ENCODE assay signal across 11 mouse cellular contexts in the genomic region with DNA sequence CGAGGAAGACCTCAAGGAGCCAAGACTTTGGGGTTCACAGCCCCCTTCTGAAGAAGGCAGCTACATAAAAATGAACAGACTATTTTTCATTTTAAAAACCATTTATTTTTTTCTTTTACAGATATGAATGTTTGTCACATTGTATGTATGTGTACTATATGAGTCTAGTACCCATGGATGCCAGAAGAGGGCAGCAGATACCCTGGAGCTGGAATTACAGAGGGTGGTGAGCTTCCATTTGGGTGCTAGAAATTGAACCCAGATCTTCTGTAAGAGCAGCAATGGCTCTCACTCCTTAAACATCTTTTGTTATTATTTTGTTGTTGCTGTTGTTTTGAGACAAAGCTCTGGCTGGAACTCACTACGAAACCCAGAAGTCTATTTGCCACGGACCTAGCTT. TPM values are rescaled to one million over a fixed set of nuclear protein-coding genes. Genes with fewer than 3 reads are reported as not detected.
DNase-seq lines count a peak whose midpoint lies in the region; ATAC-seq and TF ChIP-seq lines count a peak whose summit lies in the region.
"Had no signal": no experiment of that assay in that cellular context is flagged by ENCODE, and none has a peak within 500 bp of the region (broad histone marks: within the 10 kb centered on the region; RNA-seq: fewer than 3 reads in every experiment).

No protein-coding gene starts in this region.

- no peak for TF ChIP-seq POLR2A in MEL (IDR thresholded peaks at IDR 0.05; ENCODE audit: control insufficient read depth in 1 of 2, insufficient read depth in 1 of 2, low read depth in 1 of 2, low read length in 2 of 2, poor library complexity in 1 of 2)

- no peak overlapping the region for H3K9ac ChIP-seq in liver, embryonic 14.5 days (replicated peaks)
- no peak overlapping the region for H3K9ac ChIP-seq in liver, embryonic 11.5 days (ENCODE audit: low read depth, low read length)
- H3K9ac ChIP-seq in MEL (ENCODE audit: control insufficient read depth, low read depth, low read length, poor library complexity, severe bottlenecking) = no peak overlapping the region
- H3K9ac ChIP-seq in forebrain, embryonic 13.5 days = no peak overlapping the region
- no peak overlapping the region for H3K9ac ChIP-seq in midbrain, embryonic 13.5 days (replicated peaks)
- H3K9ac ChIP-seq: liver, embryonic 12.5 days had no signal

- no peak overlapping the region for H3K27ac ChIP-seq in liver, embryonic 14.5 days
- H3K27ac ChIP-seq in liver, embryonic 11.5 days (ENCODE audit: low read depth, low read length) = no peak overlapping the region
- H3K27ac ChIP-seq in MEL (ENCODE audit: control insufficient read depth, low read depth, low read length) = no peak overlapping the region
- peak overlapping the region; percentile 92 for H3K27ac ChIP-seq in forebrain, embryonic 13.5 days
- H3K27ac ChIP-seq in midbrain, embryonic 13.5 days = peak overlapping the region; percentile 97
- H3K27ac ChIP-seq: liver, embryonic 12.5 days had no signal

- no peaks in the 10 kb centered on the region for H3K4me1 ChIP-seq in liver, embryonic 14.5 days (replicated peaks; ENCODE audit: control insufficient read depth in 2 of 2, insufficient read depth in 2 of 2, low read length in 1 of 2)
- H3K4me1 ChIP-seq in liver, embryonic 11.5 days (replicated peaks; ENCODE audit: control insufficient read depth, insufficient read depth, low read length) = no peaks in the 10 kb centered on the region
- H3K4me1 ChIP-seq in MEL (ENCODE audit: control insufficient read depth in 1 of 2, insufficient read depth in 2 of 2, low read length in 2 of 2) = no peaks in the 10 kb centered on the region
- peaks cover 42% of the 10 kb centered on the region for H3K4me1 ChIP-seq in forebrain, embryonic 13.5 days
- H3K4me1 ChIP-seq in midbrain, embryonic 13.5 days (replicated peaks) = peaks cover 44% of the 10 kb centered on the region

- TF ChIP-seq CTCF in liver, embryonic 14.5 days (IDR thresholded peaks at IDR 0.05; ENCODE audit: low read depth) = peak; percentile 35; the same call in 1 of the 2 replicates
- TF ChIP-seq CTCF in MEL (IDR thresholded peaks at IDR 0.05 in 2 of 3, conservative IDR thresholded peaks at IDR 0.05 in 1 of 3; ENCODE audit: control insufficient read depth in 1 of 3, insufficient read depth in 1 of 3, low read depth in 2 of 3, low read length in 3 of 3, poor library complexity in 1 of 3, severe bottlenecking in 1 of 3) = peak; percentile 16 to 50 (median 47); a peak in 4 of 6 replicates

- TF ChIP-seq RAD21 in MEL (IDR thresholded peaks at IDR 0.05; ENCODE audit: low read depth, low read length) = peak; percentile 39

- H3K27me3 ChIP-seq in liver, embryonic 14.5 days (ENCODE audit: control insufficient read depth, insufficient read depth, low read length) = no peaks in the 10 kb centered on the region; the same call in 1 of the 2 replicates
- peaks cover 8% of the 10 kb centered on the region for H3K27me3 ChIP-seq in liver, embryonic 11.5 days (replicated peaks; ENCODE audit: control insufficient read depth, insufficient read depth, low read length)
- peaks cover 2 to 3% of the 10 kb centered on the region in 2 experiments; a peak in 3 of 4 replicates for H3K27me3 ChIP-seq in MEL (ENCODE audit: control insufficient read depth in 1 of 2, insufficient read depth in 2 of 2, low read length in 2 of 2)
- no peaks in the 10 kb centered on the region for H3K27me3 ChIP-seq in forebrain, embryonic 13.5 days
- no peaks in the 10 kb centered on the region for H3K27me3 ChIP-seq in midbrain, embryonic 13.5 days

- DNase-seq in liver, embryonic 14.5 days (ENCODE audit: low read depth in 3 of 3, low spot score in 3 of 3) = no peak
- no peak for DNase-seq in liver, embryonic 11.5 days (ENCODE audit: low spot score)
- DNase-seq in MEL (ENCODE audit: low read depth, low spot score) = peak; percentile 23
- DNase-seq in adrenal gland, adult 2 months = no peak
- DNase-seq in adrenal gland, postnatal 4 days (ENCODE audit: low spot score in 2 of 2) = no peak
- DNase-seq: gastrocnemius, postnatal 14 days; kidney, postnatal 10 days had no signal

- H3K9me3 ChIP-seq in liver, embryonic 14.5 days (ENCODE audit: control insufficient read depth, low read length) = no peaks in the 10 kb centered on the region
- no peaks in the 10 kb centered on the region for H3K9me3 ChIP-seq in liver, embryonic 11.5 days (ENCODE audit: control insufficient read depth, low read length)
- H3K9me3 ChIP-seq in MEL (replicated peaks; ENCODE audit: insufficient read depth, low read length) = no peaks in the 10 kb centered on the region
- no peaks in the 10 kb centered on the region for H3K9me3 ChIP-seq in forebrain, embryonic 13.5 days (replicated peaks)
- H3K9me3 ChIP-seq in midbrain, embryonic 13.5 days = no peaks in the 10 kb centered on the region

- no peak overlapping the region for H3K4me2 ChIP-seq in liver, embryonic 14.5 days (ENCODE audit: low read depth)
- no peak overlapping the region for H3K4me2 ChIP-seq in liver, embryonic 11.5 days
- no peak overlapping the region for H3K4me2 ChIP-seq in forebrain, embryonic 13.5 days
- no peak overlapping the region for H3K4me2 ChIP-seq in midbrain, embryonic 13.5 days (replicated peaks)

- WGBS in liver, embryonic 14.5 days (ENCODE audit: insufficient replicate concordance) = 77% methylated on average over 3 of the region's 3 CpGs
- WGBS in liver, embryonic 11.5 days = 86% methylated on average over 3 of the region's 3 CpGs
- 85% methylated on average over 3 of the region's 3 CpGs for WGBS in forebrain, embryonic 13.5 days
- WGBS in midbrain, embryonic 13.5 days = 86% methylated on average over 3 of the region's 3 CpGs

- no peak for TF ChIP-seq EP300 in liver, embryonic 14.5 days (IDR thresholded peaks at IDR 0.05; ENCODE audit: low read depth)
- no peak for TF ChIP-seq EP300 in MEL (IDR thresholded peaks at IDR 0.05; ENCODE audit: low read depth in 1 of 2, low read length in 2 of 2)

- no peak overlapping the region for H3K4me3 ChIP-seq in liver, embryonic 14.5 days (ENCODE audit: insufficient read depth in 1 of 2, low read depth in 2 of 2, low read length in 2 of 2)
- no peak overlapping the region for H3K4me3 ChIP-seq in liver, embryonic 11.5 days (ENCODE audit: low read depth, low read length)
- no peak overlapping the region for H3K4me3 ChIP-seq in MEL (ENCODE audit: control insufficient read depth in 1 of 2, insufficient read depth in 1 of 2, low read depth in 2 of 2, low read length in 2 of 2)
- no peak overlapping the region for H3K4me3 ChIP-seq in forebrain, embryonic 13.5 days
- no peak overlapping the region for H3K4me3 ChIP-seq in midbrain, embryonic 13.5 days (replicated peaks)
- H3K4me3 ChIP-seq: megakaryocyte, embryonic 14.5 days had no signal

- H3K36me3 ChIP-seq in liver, embryonic 14.5 days (replicated peaks; ENCODE audit: control insufficient read depth, insufficient read depth, low read depth) = no peaks in the 10 kb centered on the region
- H3K36me3 ChIP-seq in liver, embryonic 11.5 days (ENCODE audit: control insufficient read depth, insufficient read depth, low read length) = no peaks in the 10 kb centered on the region
- H3K36me3 ChIP-seq in MEL (ENCODE audit: control insufficient read depth in 1 of 2, insufficient read depth in 2 of 2, low read length in 2 of 2) = no peaks in the 10 kb centered on the region
- H3K36me3 ChIP-seq in forebrain, embryonic 13.5 days (ENCODE audit: poor library complexity, severe bottlenecking) = no peaks in the 10 kb centered on the region
- H3K36me3 ChIP-seq in midbrain, embryonic 13.5 days = no peaks in the 10 kb centered on the region
- H3K36me3 ChIP-seq: liver, embryonic 12.5 days had no signal

- H3K79me2 ChIP-seq in MEL (ENCODE audit: control insufficient read depth, insufficient read depth, low read length, poor library complexity) = no peaks in the 10 kb centered on the region

- no peak for ATAC-seq in liver, embryonic 14.5 days (ENCODE audit: insufficient read depth)
- ATAC-seq in liver, embryonic 11.5 days (replicated peaks; ENCODE audit: low FRiP score) = no peak
- no peak for ATAC-seq in forebrain, embryonic 13.5 days
- ATAC-seq in midbrain, embryonic 13.5 days = no peak
- ATAC-seq: liver, embryonic 12.5 days had no signal

RNA-seq across cellular contexts. Expression of a gene that starts 10.8 kb away (rescaled TPM):
- polyA plus RNA-seq in liver, embryonic 14.5 days (2012; rRNA removed) = 3.2 and 4.1 TPM in 2 replicates
- polyA plus RNA-seq in liver, embryonic 14.5 days (2014; fragmentation: Nextera tagmentation; extraction: Ambion mirVana) = 5.3 and 5.8 TPM in 2 replicates
- polyA plus RNA-seq in liver, embryonic 11.5 days (2014; fragmentation: Nextera tagmentation; extraction: Ambion mirVana) = 23.5 and 23.6 TPM in 2 replicates
- 5.9 and 8.9 TPM in 2 replicates for total RNA-seq in MEL (2012; rRNA removed)
- 10 to 100 TPM in 1 of 2 experiments, not detected in 1; 23.1 TPM for polyA plus RNA-seq in MEL (2012; ENCODE audit: insufficient read depth in 1 of 2, insufficient read length in 2 of 2, low read depth in 1 of 2, low replicate concordance in 2 of 2, missing spikeins in 1 of 2)
- 69.4 and 79.1 TPM in 2 replicates for polyA plus RNA-seq in forebrain, embryonic 13.5 days (2015; fragmentation: Nextera tagmentation; extraction: Ambion mirVana)
- polyA plus RNA-seq in midbrain, embryonic 13.5 days (2015; fragmentation: Nextera tagmentation; extraction: Ambion mirVana) = 71.6 and 83.1 TPM in 2 replicates
- 10 to 100 TPM; 34.5 to 49.1 TPM for total RNA-seq in adrenal gland, adult 2 months (2021)
- 9.6 and 11.3 TPM in 2 replicates for polyA plus RNA-seq in adrenal gland, adult 2 months (2012; rRNA removed)
- 10 to 100 TPM; 45.8 to 60.4 TPM for total RNA-seq in adrenal gland, postnatal 4 days (2021)

RNA-seq across cellular contexts. Expression of a gene that starts 17.6 kb away (rescaled TPM):
- 1.5 and 1.6 TPM in 2 replicates for polyA plus RNA-seq in liver, embryonic 14.5 days (2012; rRNA removed)
- 0.64 and 0.70 TPM in 2 replicates for polyA plus RNA-seq in liver, embryonic 14.5 days (2014; fragmentation: Nextera tagmentation; extraction: Ambion mirVana)
- 1.5 and 2.4 TPM in 2 replicates for polyA plus RNA-seq in liver, embryonic 11.5 days (2014; fragmentation: Nextera tagmentation; extraction: Ambion mirVana)
- 2.7 and 3.0 TPM in 2 replicates for total RNA-seq in MEL (2012; rRNA removed)
- 1 to 10 TPM in 1 of 2 experiments, not detected in 1; 6.7 TPM for polyA plus RNA-seq in MEL (2012; ENCODE audit: insufficient read depth in 1 of 2, insufficient read length in 2 of 2, low read depth in 1 of 2, low replicate concordance in 2 of 2, missing spikeins in 1 of 2)
- 3.8 and 4.1 TPM in 2 replicates for polyA plus RNA-seq in forebrain, embryonic 13.5 days (2015; fragmentation: Nextera tagmentation; extraction: Ambion mirVana)
- polyA plus RNA-seq in midbrain, embryonic 13.5 days (2015; fragmentation: Nextera tagmentation; extraction: Ambion mirVana) = 4.8 and 5.9 TPM in 2 replicates
- total RNA-seq in adrenal gland, adult 2 months (2021) = 10 to 100 TPM; 19.9 to 29.6 TPM
- 53.6 and 57.1 TPM in 2 replicates for polyA plus RNA-seq in adrenal gland, adult 2 months (2012; rRNA removed)
- 10 to 100 TPM; 29.2 to 30.1 TPM for total RNA-seq in adrenal gland, postnatal 4 days (2021)

RNA-seq across cellular contexts. Expression of a gene that starts 52.7 kb away (rescaled TPM):
- 7.5 and 10.0 TPM in 2 replicates for polyA plus RNA-seq in liver, embryonic 14.5 days (2012; rRNA removed)
- 4.2 and 9.5 TPM in 2 replicates for polyA plus RNA-seq in liver, embryonic 14.5 days (2014; fragmentation: Nextera tagmentation; extraction: Ambion mirVana)
- 23.5 and 23.7 TPM in 2 replicates for polyA plus RNA-seq in liver, embryonic 11.5 days (2014; fragmentation: Nextera tagmentation; extraction: Ambion mirVana)
- 14.1 and 14.7 TPM in 2 replicates for total RNA-seq in MEL (2012; rRNA removed)
- 10 to 100 TPM in 1 of 2 experiments, not detected in 1; 13.1 TPM for polyA plus RNA-seq in MEL (2012; ENCODE audit: insufficient read depth in 1 of 2, insufficient read length in 2 of 2, low read depth in 1 of 2, low replicate concordance in 2 of 2, missing spikeins in 1 of 2)
- polyA plus RNA-seq in forebrain, embryonic 13.5 days (2015; fragmentation: Nextera tagmentation; extraction: Ambion mirVana) = 16.0 and 17.4 TPM in 2 replicates
- polyA plus RNA-seq in midbrain, embryonic 13.5 days (2015; fragmentation: Nextera tagmentation; extraction: Ambion mirVana) = 15.2 and 15.4 TPM in 2 replicates
- 10 to 100 TPM in 1 of 2 experiments, 1 to 10 TPM in 1; 9.7 to 14.4 TPM for total RNA-seq in adrenal gland, adult 2 months (2021)
- 5.9 and 7.1 TPM in 2 replicates for polyA plus RNA-seq in adrenal gland, adult 2 months (2012; rRNA removed)
- total RNA-seq in adrenal gland, postnatal 4 days (2021) = 10 to 100 TPM; 15.9 to 17.9 TPM

Comparison
In these comparisons a context has a peak if more than half of its experiments do, and no peak if none do; other contexts are left out.
1. H3K27ac ChIP-seq: peak in forebrain, embryonic 13.5 days (single experiment) and midbrain, embryonic 13.5 days (single experiment); none in liver, embryonic 14.5 days (single experiment), liver, embryonic 11.5 days (single experiment) and MEL (single experiment).